Mouse (Mus musculus) intestine, postnatal 0 days (tissue): ENCODE results near the gene Polm. TPM values are rescaled to one million over a fixed set of nuclear protein-coding genes. Genes with fewer than 3 reads are reported as not detected.

Experiments
- ATAC-seq: fragments of 200-750 bp; cut with Nextera tagmentation; 2 replicates; pipeline ENCODE4 v1.8.0; 2017; ENCODE audit warnings: mild to moderate bottlenecking, moderate TSS enrichment, moderate library complexity
- H3K27ac ChIP-seq: fragments of 300-500 bp; sonication (generic); 2 replicates; pipeline ENCODE4 v1.5.1; 2014; ENCODE audit warnings: mild to moderate bottlenecking, low read depth, low read length, moderate library complexity
- H3K27me3 ChIP-seq: fragments of 300-500 bp; sonication (generic); replicated peaks from 2 replicates; pipeline ENCODE4 v1.6.1; 2014; ENCODE audit warnings: low read length, mixed read lengths; ENCODE audit not compliant: control insufficient read depth, insufficient read depth
- H3K36me3 ChIP-seq: fragments of 300-500 bp; sonication (generic); 2 replicates; pipeline ENCODE4 v1.6.1; 2014; ENCODE audit warnings: mild to moderate bottlenecking, moderate library complexity; ENCODE audit not compliant: control insufficient read depth, insufficient read depth
- H3K4me1 ChIP-seq: fragments of 300-500 bp; sonication (generic); replicated peaks from 2 replicates; pipeline ENCODE4 v1.6.1; 2014; ENCODE audit warnings: antibody characterized with exemption, low read length, mixed read lengths; ENCODE audit not compliant: control insufficient read depth, insufficient read depth
- H3K4me2 ChIP-seq: fragments of 300-500 bp; sonication (generic); replicated peaks from 2 replicates; pipeline ENCODE4 v1.6.1; 2014; ENCODE audit warnings: low read depth, mild to moderate bottlenecking, moderate library complexity
- H3K4me3 ChIP-seq: fragments of 300-500 bp; sonication (generic); 2 replicates; pipeline ENCODE4 v1.5.1; 2014; ENCODE audit warnings: low read depth, low read length
- H3K9ac ChIP-seq: fragments of 300-500 bp; sonication (generic); 2 replicates; pipeline ENCODE4 v1.6.1; 2014; ENCODE audit warnings: mild to moderate bottlenecking, low read depth, low read length
- H3K9me3 ChIP-seq: fragments of 300-500 bp; sonication (generic); 2 replicates; pipeline ENCODE4 v1.6.1; 2016; ENCODE audit warnings: mixed run types; ENCODE audit not compliant: control insufficient read depth
- CTCF ChIP-seq: sonication (generic); IDR thresholded peaks from 2 replicates; pipeline ENCODE4 v1.5.1; 2016; ENCODE audit warnings: low read depth, mild to moderate bottlenecking, control low read depth, antibody characterized with exemption, moderate library complexity
- WGBS: fragments of 180-500 bp; shearing (Covaris S2); extraction: QIAGEN DNeasy Blood & Tissue Kit; methylation state at CpG from one replicate; pipeline ENCODE4 v1.1.7; 2014; 5-methylcytosine and 5-hydroxymethylcytosine counted together
- polyA plus RNA-seq: library from polyadenylated mRNA; unstranded; fragments of >200 nt; fragmentation: Nextera tagmentation; extraction: Ambion mirVana; gene quantifications from 2 replicates; pipeline ENCODE4 v1.2.1, GENCODE M21; 2015

Polm gene
- polyA plus RNA-seq, 1 experiment from 2014 or later: 9.0 TPM

DNA sequence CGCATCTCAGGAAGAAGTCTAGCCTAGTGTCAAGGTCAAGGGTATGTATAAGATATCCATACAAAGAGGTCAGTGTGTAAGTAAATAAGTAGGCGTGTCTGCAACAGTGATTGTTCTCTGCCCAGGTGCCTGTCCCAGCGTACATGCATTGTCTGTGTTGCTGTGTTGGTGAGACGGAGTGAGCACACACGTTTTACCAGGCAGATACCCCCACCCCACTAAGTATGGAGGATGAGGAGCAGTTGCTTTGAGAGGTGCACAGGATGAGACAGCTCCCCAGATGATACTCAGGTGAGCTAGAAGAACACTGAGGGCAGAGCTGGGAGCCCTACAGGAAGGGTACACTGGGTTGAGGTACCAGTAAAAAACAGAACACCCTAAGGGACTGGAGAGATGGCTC is 33.6 kb downstream of the Polm start:
- no peak overlapping the region for H3K4me2 ChIP-seq
- no peaks in the 10 kb centered on the region for H3K9me3 ChIP-seq
- TF ChIP-seq CTCF: no peak
- no peak overlapping the region for H3K27ac ChIP-seq
- H3K4me3 ChIP-seq: no peak overlapping the region
- ATAC-seq: no peak
- no peaks in the 10 kb centered on the region for H3K27me3 ChIP-seq
- WGBS: 43% methylated on average over 5 of the region's 5 CpGs
- H3K36me3 ChIP-seq: peaks cover 9% of the 10 kb centered on the region; the same call in 1 of the 2 replicates
- H3K4me1 ChIP-seq: peaks cover 32% of the 10 kb centered on the region
- no peak overlapping the region for H3K9ac ChIP-seq

DNA sequence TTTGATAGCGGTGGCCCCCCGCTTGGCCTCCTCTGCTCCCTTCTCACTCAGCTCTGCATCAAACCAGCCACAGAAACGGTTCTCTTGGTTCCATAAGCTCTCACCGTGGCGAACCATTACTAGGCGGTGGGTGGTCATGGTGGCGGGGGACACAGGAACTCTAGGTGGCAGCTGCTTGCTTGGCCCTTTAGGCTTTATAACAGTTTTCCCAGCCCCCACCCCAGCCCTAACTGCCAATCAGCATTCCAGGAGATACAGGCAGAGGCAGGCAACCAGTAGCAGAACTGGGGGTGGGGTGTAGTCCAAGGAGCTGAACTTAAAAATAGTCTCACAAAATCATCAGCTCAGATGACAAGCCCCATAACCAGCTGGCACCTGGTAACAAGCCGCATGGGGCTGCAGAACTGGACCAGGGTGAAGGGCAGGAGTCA is 34.2 kb downstream of the Polm start, which contains the start of gene Pgam2:
Gene Pgam2 (minus strand): TSS at position 183 of the 431 bp plus-strand sequence.
- Histone ChIP-seq H3K4me3 (no peak within 1 kb of the TSS), H3K27me3 (no peaks in the 10 kb centered on the region), H3K4me1 (peaks cover 32% of the 10 kb centered on the region), H3K36me3 (peaks cover 15% of the 10 kb centered on the region; the same call in 1 of the 2 replicates), H3K9me3 (no peaks in the 10 kb centered on the region), H3K9ac (no peak within 1 kb of the TSS), H3K4me2 (peak within 1 kb of the TSS; percentile 21; the same call in 1 of the 2 replicates), H3K27ac (peak within 1 kb of the TSS; percentile 70)
- TF ChIP-seq CTCF: no peak
- no peak for ATAC-seq
- 43% methylated on average over 8 of the region's 8 CpGs for WGBS

GRCm38 (mm10) chr11:5802457-5803217 is 35.2 kb downstream of the Polm start:
- Histone ChIP-seq H3K9ac (no peak overlapping the region), H3K9me3 (no peaks in the 10 kb centered on the region), H3K4me2 (0 out of 2 replicates have a peak overlapping the region, but pooled peaks have one; percentile 17), H3K4me3 (no peak overlapping the region), H3K36me3 (peaks cover 23% of the 10 kb centered on the region), H3K4me1 (peaks cover 32% of the 10 kb centered on the region), H3K27ac (peak overlapping the region; percentile 70), H3K27me3 (no peaks in the 10 kb centered on the region)
- WGBS: 41% methylated on average over 8 of the region's 8 CpGs
- no peak for TF ChIP-seq CTCF
- peak; percentile 44 for ATAC-seq

DNA sequence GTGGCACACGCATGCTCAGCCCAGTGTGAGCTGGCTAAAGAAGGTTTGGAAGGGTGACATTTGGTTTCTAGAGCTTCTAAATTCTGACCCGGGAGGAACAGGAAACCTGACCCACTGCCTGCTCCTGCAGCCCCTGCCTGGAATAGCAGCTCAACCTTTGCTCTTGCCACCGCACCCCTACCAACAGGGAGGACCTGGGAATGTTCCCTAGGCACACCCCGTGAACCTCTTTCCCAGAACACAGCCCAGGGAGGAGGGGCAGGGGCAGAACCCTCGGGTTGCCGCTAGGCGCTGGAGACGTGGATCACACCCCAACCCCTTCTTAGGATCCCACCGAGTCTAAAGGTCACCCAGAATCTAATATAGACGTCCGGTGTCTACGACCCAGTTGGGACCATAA is 35.8 kb downstream of the Polm start:
- 33% methylated on average over 12 of the region's 12 CpGs for WGBS
- no peaks in the 10 kb centered on the region for H3K9me3 ChIP-seq
- H3K4me2 ChIP-seq: peak overlapping the region; percentile 17; the same call in 1 of the 2 replicates
- peaks cover 29% of the 10 kb centered on the region for H3K36me3 ChIP-seq
- peak; percentile 48 for TF ChIP-seq CTCF
- no peak overlapping the region for H3K4me3 ChIP-seq
- peaks cover 32% of the 10 kb centered on the region for H3K4me1 ChIP-seq
- H3K27ac ChIP-seq: peak overlapping the region; percentile 70
- H3K9ac ChIP-seq: no peak overlapping the region
- H3K27me3 ChIP-seq: no peaks in the 10 kb centered on the region
- ATAC-seq: peak; percentile 77

- Histone ChIP-seq H3K9me3 (no peaks in the 10 kb centered on the region), H3K27ac (peak overlapping the region; percentile 70; the same call in 1 of the 2 replicates), H3K4me3 (no peak overlapping the region), H3K4me2 (peak overlapping the region; percentile 17; the same call in 1 of the 2 replicates), H3K4me1 (peaks cover 32% of the 10 kb centered on the region), H3K9ac (no peak overlapping the region), H3K36me3 (peaks cover 34% of the 10 kb centered on the region), H3K27me3 (no peaks in the 10 kb centered on the region)
- WGBS: 88% methylated on average over 16 of the region's 16 CpGs
- ATAC-seq: no peak
- TF ChIP-seq CTCF: no peak
These were observed 36.3 kb downstream of the Polm start for GRCm38 (mm10) chr11:5801511-5801910.

GRCm38 (mm10) chr11:5799621-5800490 is 38.0 kb downstream of the Polm start:
- ATAC-seq: peak; percentile 4; the same call in 1 of the 2 replicates
- H3K36me3 ChIP-seq: peaks cover 51% of the 10 kb centered on the region
- 60% methylated on average over 17 of the region's 17 CpGs for WGBS

More at GRCm38 (mm10) chr11:5799621-5800490, 38.0 kb downstream of the Polm start:
- Histone ChIP-seq H3K4me3 (no peak overlapping the region), H3K27me3 (no peaks in the 10 kb centered on the region), H3K9me3 (no peaks in the 10 kb centered on the region), H3K4me2 (no peak overlapping the region), H3K4me1 (peaks cover 24% of the 10 kb centered on the region), H3K9ac (no peak overlapping the region), H3K27ac (peak overlapping the region; percentile 17)
- no peak for TF ChIP-seq CTCF
